Mouse (Mus musculus) monocyte, adult 2 months (primary cell): ENCODE results near the gene Pip4k2b.

Experiments
- DNase-seq, 2 experiments: peaks; one replicate each; pipeline ENCODE4 v3.0.0; 2022; ENCODE audit warnings: low spot score in 2 of 2, low read depth in 1 of 2

Gene Pip4k2b

DNA sequence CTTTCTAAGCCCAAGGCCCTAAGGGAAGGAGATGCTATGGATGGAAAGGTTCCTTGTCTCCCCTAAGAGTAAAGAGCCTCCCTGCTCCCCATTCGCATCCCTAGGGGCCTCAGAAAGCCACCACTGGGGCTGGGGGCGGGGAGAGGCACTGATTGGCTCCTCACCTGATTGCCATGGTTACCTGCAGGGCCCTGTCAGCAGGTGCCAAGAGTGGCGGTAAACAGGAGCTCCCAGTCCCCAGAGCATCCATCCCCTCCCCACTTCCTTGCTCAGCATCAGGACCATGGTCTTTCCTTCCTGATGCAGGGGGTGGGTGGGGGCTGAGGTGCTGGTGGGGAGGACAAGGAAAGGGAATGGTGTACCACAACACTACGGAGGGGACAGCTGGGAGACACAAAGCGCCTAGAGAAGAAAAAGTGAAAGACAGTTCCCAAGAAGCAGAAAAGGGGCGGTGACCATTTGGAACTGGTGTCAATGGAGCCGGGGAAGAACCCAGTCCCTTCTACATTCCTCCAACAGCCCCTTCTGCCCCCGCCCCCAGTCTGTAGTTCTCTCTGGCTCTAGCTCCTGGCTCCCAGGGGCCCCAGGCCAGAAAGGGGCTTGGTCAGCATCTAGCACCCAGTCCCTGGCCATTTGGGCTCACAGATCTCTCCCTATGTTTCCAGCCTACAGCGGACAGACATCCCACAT, 48.6 kb downstream of the Pip4k2b start:
- no peak for DNase-seq

DNA sequence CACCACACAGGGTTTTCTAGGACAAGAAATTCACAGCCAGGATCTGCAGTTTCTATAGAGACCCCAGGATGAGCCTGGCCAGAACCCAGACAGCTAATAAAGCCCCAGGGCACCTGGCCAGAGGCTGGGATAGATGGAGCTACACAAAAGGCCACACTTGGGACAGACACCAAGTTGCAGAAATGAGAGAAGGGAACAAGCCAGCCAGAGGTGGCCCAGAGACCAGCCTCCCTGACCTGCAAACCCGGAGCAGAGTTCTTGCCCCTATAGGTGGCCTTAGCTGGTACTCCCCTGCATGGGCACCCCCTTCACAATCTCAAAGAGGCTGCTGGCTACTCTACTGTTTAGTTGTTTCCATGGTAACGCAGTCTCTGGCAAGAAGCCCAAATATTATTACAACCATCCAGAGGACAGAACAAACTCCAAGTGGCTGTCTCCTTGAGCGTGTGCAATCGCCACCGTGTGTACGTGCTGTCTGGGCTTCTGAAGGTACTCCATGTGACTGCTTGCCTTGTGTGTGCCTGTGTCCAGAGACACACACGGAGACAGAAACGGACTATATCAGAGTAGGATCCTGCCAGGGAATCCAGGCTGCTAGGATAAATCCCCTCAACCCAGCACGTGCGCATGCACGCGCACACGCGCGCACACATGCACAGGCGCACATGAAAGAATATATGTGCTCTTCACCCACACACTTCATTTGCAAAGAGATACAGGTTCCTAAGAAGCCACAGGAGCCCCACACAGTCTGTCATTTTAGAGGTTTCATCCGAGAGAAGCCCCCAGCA, 49.4 kb downstream of the Pip4k2b start:
- no peak for DNase-seq

DNA sequence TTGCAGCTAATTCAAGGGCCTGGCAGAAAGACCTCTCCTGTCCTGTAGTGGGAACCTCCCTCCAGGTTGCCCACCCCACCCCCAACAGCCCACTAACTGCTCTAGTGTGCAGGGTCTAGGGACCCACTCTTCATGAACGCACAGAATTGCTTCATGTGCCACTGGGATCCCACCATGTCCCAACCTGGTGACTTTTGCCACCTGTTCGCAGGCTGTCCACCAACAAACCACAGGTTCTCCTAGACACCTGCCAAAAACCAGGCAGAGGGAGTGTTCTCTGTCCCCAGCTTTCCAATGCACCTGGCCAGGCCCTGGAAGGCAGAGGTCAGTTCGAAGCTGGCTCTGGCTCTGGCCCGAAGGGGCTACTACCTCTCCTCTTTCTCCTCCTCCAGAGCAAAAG, 50.1 kb downstream of the Pip4k2b start:
- no peak for DNase-seq

GRCm38 (mm10) chr11:97689861-97690260, 54.6 kb downstream of the Pip4k2b start:
- DNase-seq = no peak

DNA sequence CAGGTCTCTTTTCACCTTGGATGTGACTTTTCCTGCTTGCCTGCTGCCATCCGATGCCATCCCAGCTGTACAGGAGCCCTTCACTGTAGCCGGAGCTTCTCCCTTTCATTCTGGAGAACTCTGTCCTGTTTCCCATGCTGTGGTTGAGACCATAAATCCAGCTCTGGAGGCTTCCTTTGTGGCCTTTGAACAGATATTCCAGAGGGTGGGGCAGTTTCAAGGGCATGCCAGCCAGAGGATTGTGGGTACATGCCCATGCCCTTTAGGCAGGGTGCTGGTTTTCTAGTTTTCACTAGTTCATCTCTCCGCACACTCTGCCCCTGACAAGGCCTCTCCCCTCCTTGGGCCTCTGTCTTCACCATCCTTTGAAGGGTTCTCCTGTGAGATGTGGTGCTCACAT, 57.4 kb downstream of the Pip4k2b start:
- DNase-seq = no peak

DNA sequence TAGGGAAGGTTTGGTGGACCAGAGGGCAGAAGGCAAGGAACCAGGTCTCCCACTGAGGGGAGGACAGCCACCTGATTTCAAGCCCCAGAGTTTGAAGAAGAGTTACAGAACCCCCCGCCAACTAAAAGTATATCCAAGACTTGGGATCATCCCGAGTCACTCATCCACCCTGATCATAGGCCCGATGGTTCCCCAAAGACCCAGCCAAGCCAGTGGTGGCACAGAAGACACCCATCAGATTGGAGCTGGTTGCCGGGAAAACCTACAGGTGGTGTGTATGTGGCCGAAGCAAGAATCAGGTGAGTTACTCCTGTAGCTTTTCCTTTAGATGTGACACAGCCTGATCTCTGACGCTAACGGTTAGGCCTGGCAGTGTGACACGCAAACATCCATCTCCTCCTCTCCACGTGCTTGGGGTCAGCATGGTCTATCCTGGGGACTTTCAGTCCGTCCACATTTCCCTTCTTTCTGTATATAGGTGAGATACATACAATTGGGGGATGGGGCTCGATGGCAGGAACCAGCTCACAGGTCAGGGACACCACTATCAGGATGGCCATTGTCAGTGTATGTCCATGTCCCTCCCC, 58.1 kb downstream of the Pip4k2b start:
- no peak for DNase-seq

DNA sequence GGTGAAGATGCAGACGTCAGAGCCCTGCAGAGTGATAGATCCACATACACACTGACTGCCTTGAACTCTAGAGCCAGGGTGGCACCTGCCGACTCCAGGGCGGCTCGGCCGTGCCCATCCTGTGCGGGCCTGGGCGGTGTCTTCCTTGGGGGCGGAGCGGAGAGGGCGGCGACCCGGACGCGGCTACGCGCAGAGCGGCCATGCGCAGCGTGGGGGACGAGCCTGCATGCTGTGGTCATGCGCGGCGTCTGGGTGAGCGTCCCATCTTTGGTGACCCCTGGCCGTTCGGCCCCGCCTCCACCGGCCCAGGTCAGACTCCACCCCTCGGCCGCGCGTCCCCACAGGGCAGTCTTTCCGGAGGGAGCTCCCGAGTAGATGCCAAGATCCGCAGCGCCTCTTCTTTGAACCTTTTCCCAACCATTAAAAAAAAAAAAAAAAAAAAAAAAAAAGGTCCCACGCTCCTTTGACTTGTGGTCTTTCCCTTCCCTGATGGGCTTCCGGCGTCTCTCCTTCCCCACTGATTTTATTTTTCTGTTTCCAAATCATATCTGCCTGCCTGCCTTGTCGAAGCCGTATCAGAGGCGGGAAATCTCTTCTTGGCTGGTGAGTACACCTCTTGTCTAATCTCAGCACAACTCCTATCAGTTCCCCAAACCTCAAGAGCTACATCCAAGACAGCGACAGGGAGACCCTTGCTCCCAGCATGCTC, 58.7 kb downstream of the Pip4k2b start, which contains the start of gene Cisd3:
Cisd3 (plus strand) TSS at position 214 of the 709 bp plus-strand sequence.
- DNase-seq = peak; percentile 52 to 73

GRCm38 (mm10) chr11:97684766-97685165, 59.7 kb downstream of the Pip4k2b start:
- DNase-seq = no peak

DNA sequence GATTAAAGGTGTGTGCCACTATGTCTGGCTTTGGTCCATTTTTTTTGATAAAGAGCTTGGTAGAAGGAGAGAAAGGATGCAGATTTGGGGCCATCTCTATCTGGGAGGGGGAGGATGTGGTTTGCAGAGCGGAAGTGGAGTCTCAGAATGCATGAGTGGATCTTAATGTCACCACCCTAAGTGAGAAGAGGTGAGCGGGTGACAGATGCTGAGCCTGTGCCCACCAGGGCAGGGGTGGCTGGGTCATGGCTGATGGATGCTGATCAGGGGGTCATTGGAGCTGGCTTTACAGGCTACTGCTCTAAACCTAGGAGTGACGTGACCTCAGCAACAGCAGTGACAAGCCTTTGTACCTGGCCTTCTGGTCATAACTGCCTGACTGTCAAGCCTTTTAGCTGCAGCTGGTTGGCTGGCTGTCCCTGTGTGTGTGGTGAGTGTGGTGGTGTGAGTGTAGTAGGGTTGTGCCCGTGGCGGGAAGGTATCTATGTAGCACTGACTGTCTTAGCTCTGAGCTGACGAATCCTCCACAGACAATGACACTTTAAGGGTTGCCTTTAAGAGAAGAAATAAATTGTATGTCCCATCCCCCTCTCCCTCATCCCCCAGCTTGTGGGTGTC, 60.3 kb downstream of the Pip4k2b start:
- no peak for DNase-seq

GRCm38 (mm10) chr11:97682504-97683055, 61.9 kb downstream of the Pip4k2b start:
- DNase-seq = no peak

DNA sequence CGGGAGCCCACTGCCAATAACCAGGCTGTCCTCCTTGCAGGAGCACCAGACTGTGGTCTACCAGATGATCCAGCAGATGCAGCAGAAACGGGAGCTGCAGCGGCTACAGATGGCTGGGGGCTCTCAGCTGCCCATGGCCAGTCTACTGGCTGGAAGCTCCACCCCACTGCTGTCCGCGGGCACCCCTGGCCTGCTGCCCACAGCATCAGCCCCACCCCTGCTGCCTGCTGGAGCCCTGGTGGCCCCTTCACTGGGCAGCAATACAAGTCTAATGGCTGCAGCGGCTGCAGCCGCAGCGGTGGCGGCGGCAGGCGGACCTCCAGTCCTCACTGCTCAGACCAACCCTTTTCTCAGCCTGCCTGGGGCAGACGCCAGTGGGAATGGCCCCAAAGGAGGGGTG, 64.1 kb downstream of the Pip4k2b start:
- no peak for DNase-seq

DNA sequence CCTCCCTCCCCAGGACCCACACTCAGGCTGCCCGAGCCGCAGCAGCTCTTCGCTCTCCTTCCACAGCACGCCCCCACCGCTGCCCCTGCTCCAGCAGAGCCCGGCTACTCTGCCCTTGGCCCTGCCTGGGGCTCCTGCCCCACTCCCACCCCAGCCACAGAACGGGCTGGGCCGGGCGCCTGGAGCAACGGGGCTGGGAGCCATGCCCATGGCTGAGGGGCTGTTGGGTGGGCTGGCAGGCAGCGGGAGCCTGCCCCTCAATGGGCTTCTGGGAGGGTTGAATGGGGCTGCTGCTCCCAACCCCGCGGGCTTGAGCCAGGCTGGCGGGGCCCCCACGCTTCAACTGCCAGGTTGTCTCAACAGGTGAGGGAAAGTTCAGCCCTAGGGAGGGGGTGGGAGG, 66.2 kb downstream of the Pip4k2b start:
- no peak for DNase-seq

DNA sequence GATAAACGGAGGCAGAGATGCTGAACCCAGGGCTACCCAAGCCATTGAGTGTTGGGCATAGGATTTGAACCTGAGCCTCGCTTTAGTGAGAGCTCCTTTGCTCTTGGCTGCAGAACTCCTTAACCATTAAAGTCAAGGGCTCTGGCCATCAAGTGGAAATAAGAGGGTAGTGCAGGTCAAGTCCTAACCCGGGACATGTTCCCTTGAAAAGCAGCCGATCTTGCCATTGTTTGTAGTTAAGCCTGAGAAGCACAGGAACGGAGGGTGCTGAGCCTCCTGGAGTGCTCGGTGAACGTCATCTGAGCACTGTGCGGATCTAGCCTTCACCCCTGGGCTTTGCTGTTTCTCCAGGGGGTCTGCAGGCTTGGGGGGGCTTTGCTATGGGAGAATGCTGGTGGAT, 66.7 kb downstream of the Pip4k2b start:
- DNase-seq = no peak

- DNase-seq = no peak
These were observed 67.1 kb downstream of the Pip4k2b start for GRCm38 (mm10) chr11:97677381-97677780.

DNA sequence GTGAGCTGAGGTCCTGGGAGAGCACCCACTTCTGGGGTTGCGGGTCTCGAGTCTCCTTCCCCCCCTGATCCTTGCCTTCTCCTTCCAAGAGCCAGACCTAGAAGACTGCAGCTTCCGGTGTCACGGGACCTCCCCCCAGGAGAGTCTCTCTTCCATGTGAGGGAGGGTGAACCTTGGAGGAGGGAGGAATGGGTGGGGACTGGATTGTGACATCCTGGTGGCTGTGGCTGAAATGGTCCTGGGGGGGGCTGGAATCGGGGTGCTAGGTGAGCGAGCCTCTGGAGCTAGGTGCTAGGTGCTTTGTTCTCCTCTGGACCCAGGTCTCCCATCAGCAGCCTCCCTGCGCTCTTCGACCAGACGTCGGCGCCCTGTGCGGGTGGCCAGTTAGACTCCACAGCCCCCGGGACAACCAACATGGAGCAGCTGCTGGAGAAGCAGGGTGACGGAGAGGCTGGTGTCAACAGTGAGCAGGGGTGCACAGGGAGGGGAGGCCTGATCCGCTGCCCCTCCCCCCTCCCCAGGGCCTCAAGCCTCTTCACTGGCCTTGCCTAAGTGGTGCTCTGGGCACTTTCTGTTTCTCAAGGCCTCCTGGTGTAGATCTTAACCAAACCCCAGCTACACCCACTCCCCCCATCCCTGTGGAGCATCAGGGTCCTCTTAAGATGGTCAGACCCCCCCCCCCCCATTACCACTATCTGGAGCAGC, 68.3 kb downstream of the Pip4k2b start:
- no peak for DNase-seq

- no peak for DNase-seq
These were observed 71.4 kb downstream of the Pip4k2b start for GRCm38 (mm10) chr11:97673148-97673547.

GRCm38 (mm10) chr11:97671177-97671527, 73.4 kb downstream of the Pip4k2b start:
- DNase-seq = no peak

DNA sequence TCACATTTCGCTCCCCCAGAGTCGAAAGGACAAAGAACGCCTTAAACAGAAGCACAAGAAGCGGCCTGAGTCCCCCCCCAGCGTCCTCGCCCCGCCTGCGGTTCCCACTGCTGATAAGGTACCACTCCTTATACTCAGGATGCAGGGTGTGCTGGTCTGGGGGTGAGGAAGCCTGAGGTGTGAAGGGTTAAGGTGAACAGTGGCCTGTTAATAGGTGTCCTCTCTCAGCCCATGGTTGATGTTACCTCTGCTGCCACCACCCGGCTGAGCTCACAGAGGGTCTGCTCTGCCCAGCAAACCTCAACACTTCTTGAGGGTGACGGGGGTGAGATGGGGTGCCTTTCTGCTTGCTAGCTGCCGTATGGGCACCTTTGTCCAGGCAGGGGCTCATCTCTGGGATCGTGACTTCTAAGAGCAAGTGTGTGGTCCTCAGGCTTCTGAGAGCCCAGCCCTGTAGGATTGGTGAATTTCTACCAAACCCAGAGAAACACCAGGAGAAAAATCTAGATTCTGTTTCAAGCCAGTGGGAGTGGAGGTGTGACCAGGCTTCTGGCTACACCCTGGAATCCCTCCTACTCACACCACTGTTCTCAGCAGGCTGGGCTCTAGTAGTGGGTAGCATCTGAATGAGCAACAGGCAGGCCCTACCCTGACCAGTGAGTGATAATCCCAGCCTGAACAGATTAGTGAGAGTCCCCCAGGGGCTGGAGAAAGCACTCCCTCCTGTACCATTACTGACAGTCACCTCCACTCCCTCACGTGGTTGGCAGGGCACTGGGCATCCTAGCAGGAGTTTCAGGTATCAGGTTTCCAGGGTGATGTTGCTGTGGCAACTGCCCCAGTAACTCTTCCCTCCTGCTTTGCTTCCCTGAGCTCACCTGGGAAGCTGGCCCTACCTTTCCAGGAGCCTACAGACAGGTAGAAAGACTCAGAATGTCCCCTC, 74.0 kb downstream of the Pip4k2b start:
- DNase-seq = no peak

DNA sequence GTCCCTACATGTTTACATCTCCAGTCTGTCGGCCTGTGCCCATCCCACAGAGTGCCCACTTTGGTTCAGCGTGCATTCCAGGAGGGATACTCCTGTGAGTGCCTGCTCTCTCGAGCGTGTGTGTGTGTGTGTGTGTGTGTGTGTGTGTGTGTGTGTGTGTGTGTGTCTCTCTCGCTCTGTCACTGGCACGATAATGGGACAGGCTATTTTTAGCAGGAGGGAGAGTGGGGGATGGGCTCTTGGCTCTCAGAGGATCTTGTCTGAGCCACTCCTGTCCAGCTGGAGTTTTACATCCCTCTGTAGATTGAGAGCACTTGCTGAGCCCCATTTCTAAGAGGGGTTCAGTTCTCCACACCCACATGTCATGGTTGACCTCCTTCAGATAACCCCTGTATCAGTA, 74.7 kb downstream of the Pip4k2b start:
- DNase-seq = no peak
